Mouse (Mus musculus): ENCODE data around the gene Lpp. TPM values are rescaled to one million over a fixed set of nuclear protein-coding genes. Genes with fewer than 3 reads are reported as not detected.

Lpp gene
- polyA plus RNA-seq, 1 experiment from 2014 or later = 79.2 TPM

GRCm38 (mm10) chr16:24886943-24887342, 493.6 kb downstream of the Lpp start:
- 55% methylated on average over 7 of the region's 7 CpGs for WGBS
- H3K27me3 ChIP-seq (replicated peaks; ENCODE audit: control insufficient read depth, insufficient read depth, low read length) = no peaks in the 10 kb centered on the region
- no peak overlapping the region for H3K27ac ChIP-seq (ENCODE audit: low read depth)
- DNase-seq (ENCODE audit: low spot score) (no peak), ATAC-seq (replicated peaks; ENCODE audit: low FRiP score, low TSS enrichment, low read depth) (no peak)
- H3K4me2 ChIP-seq (ENCODE audit: low read length) = no peak overlapping the region
- no peaks in the 10 kb centered on the region for H3K36me3 ChIP-seq (ENCODE audit: control insufficient read depth, insufficient read depth, low read length)
- peaks cover 6% of the 10 kb centered on the region; the same call in 1 of the 2 replicates for H3K4me1 ChIP-seq (replicated peaks; ENCODE audit: control insufficient read depth, insufficient read depth, low read length)
- no peak overlapping the region for H3K4me3 ChIP-seq (ENCODE audit: low read depth, low read length)
- no peak overlapping the region for H3K9ac ChIP-seq (ENCODE audit: low read length)
- no peaks in the 10 kb centered on the region for H3K9me3 ChIP-seq (ENCODE audit: control insufficient read depth, low read length)

GRCm38 (mm10) chr16:24891453-24891852, 498.1 kb downstream of the Lpp start:
- H3K4me1 ChIP-seq (replicated peaks; ENCODE audit: control insufficient read depth, insufficient read depth, low read length) = peaks cover 6% of the 10 kb centered on the region; the same call in 1 of the 2 replicates
- no peak overlapping the region for H3K27ac ChIP-seq (ENCODE audit: low read depth)
- no peak overlapping the region for H3K4me3 ChIP-seq (ENCODE audit: low read depth, low read length)
- no peak for DNase-seq (ENCODE audit: low spot score)
- H3K4me2 ChIP-seq (ENCODE audit: low read length) = no peak overlapping the region
- no peaks in the 10 kb centered on the region for H3K9me3 ChIP-seq (ENCODE audit: control insufficient read depth, low read length)
- 40% methylated on average over 6 of the region's 6 CpGs for WGBS
- ATAC-seq (replicated peaks; ENCODE audit: low FRiP score, low TSS enrichment, low read depth) = no peak
- H3K9ac ChIP-seq (ENCODE audit: low read length) = no peak overlapping the region
- no peaks in the 10 kb centered on the region for H3K36me3 ChIP-seq (ENCODE audit: control insufficient read depth, insufficient read depth, low read length)
- H3K27me3 ChIP-seq (replicated peaks; ENCODE audit: control insufficient read depth, insufficient read depth, low read length) = no peaks in the 10 kb centered on the region

- Histone ChIP-seq H3K27ac (ENCODE audit: low read depth) (no peak overlapping the region), H3K36me3 (ENCODE audit: control insufficient read depth, insufficient read depth, low read length) (no peaks in the 10 kb centered on the region), H3K4me1 (replicated peaks; ENCODE audit: control insufficient read depth, insufficient read depth, low read length) (peaks cover 6% of the 10 kb centered on the region), H3K4me3 (ENCODE audit: low read depth, low read length) (no peak overlapping the region), H3K27me3 (replicated peaks; ENCODE audit: control insufficient read depth, insufficient read depth, low read length) (no peaks in the 10 kb centered on the region), H3K4me2 (ENCODE audit: low read length) (no peak overlapping the region), H3K9me3 (ENCODE audit: control insufficient read depth, low read length) (no peaks in the 10 kb centered on the region), H3K9ac (ENCODE audit: low read length) (no peak overlapping the region)
- DNase-seq (ENCODE audit: low spot score) (no peak), ATAC-seq (replicated peaks; ENCODE audit: low FRiP score, low TSS enrichment, low read depth) (no peak)
- 79% methylated on average over 5 of the region's 5 CpGs for WGBS
Observed at GRCm38 (mm10) chr16:24895160-24895559, 501.9 kb downstream of the Lpp start.

- 33% methylated on average over 3 of the region's 3 CpGs for WGBS
- Histone ChIP-seq H3K4me1 (replicated peaks; ENCODE audit: control insufficient read depth, insufficient read depth, low read length) (peaks cover 14% of the 10 kb centered on the region), H3K27ac (ENCODE audit: low read depth) (no peak overlapping the region), H3K36me3 (ENCODE audit: control insufficient read depth, insufficient read depth, low read length) (no peaks in the 10 kb centered on the region), H3K4me2 (ENCODE audit: low read length) (no peak overlapping the region), H3K27me3 (replicated peaks; ENCODE audit: control insufficient read depth, insufficient read depth, low read length) (no peaks in the 10 kb centered on the region), H3K9ac (ENCODE audit: low read length) (no peak overlapping the region), H3K4me3 (ENCODE audit: low read depth, low read length) (no peak overlapping the region), H3K9me3 (ENCODE audit: control insufficient read depth, low read length) (no peaks in the 10 kb centered on the region)
- no peak for DNase-seq (ENCODE audit: low spot score)
- ATAC-seq (replicated peaks; ENCODE audit: low FRiP score, low TSS enrichment, low read depth) = no peak
Observed at GRCm38 (mm10) chr16:24897641-24898040, 504.3 kb downstream of the Lpp start.

GRCm38 (mm10) chr16:24900241-24900796, 507.0 kb downstream of the Lpp start:
- Histone ChIP-seq H3K27ac (ENCODE audit: low read depth) (no peak overlapping the region), H3K4me1 (replicated peaks; ENCODE audit: control insufficient read depth, insufficient read depth, low read length) (peaks cover 14% of the 10 kb centered on the region), H3K36me3 (ENCODE audit: control insufficient read depth, insufficient read depth, low read length) (no peaks in the 10 kb centered on the region), H3K9me3 (ENCODE audit: control insufficient read depth, low read length) (no peaks in the 10 kb centered on the region), H3K4me2 (ENCODE audit: low read length) (no peak overlapping the region), H3K4me3 (ENCODE audit: low read depth, low read length) (no peak overlapping the region), H3K27me3 (replicated peaks; ENCODE audit: control insufficient read depth, insufficient read depth, low read length) (no peaks in the 10 kb centered on the region), H3K9ac (ENCODE audit: low read length) (no peak overlapping the region)
- WGBS = 22% methylated on average over 2 of the region's 2 CpGs
- no peak for ATAC-seq (replicated peaks; ENCODE audit: low FRiP score, low TSS enrichment, low read depth)
- DNase-seq (ENCODE audit: low spot score) = no peak

- Histone ChIP-seq H3K9me3 (ENCODE audit: control insufficient read depth, low read length) (no peaks in the 10 kb centered on the region), H3K4me2 (ENCODE audit: low read length) (no peak overlapping the region), H3K4me3 (ENCODE audit: low read depth, low read length) (no peak overlapping the region), H3K36me3 (ENCODE audit: control insufficient read depth, insufficient read depth, low read length) (no peaks in the 10 kb centered on the region), H3K27me3 (replicated peaks; ENCODE audit: control insufficient read depth, insufficient read depth, low read length) (no peaks in the 10 kb centered on the region), H3K27ac (ENCODE audit: low read depth) (no peak overlapping the region), H3K9ac (ENCODE audit: low read length) (no peak overlapping the region), H3K4me1 (replicated peaks; ENCODE audit: control insufficient read depth, insufficient read depth, low read length) (peaks cover 14% of the 10 kb centered on the region)
- DNase-seq (ENCODE audit: low spot score) (no peak), ATAC-seq (replicated peaks; ENCODE audit: low FRiP score, low TSS enrichment, low read depth) (0 out of 2 replicates have a peak, but pooled peaks have one; percentile 23)
- 44% methylated on average over 6 of the region's 6 CpGs for WGBS
Observed at GRCm38 (mm10) chr16:24901139-24901859, 508.0 kb downstream of the Lpp start.

GRCm38 (mm10) chr16:24902111-24902510, 508.8 kb downstream of the Lpp start:
- H3K4me2 ChIP-seq (ENCODE audit: low read length) = no peak overlapping the region
- no peaks in the 10 kb centered on the region for H3K27me3 ChIP-seq (replicated peaks; ENCODE audit: control insufficient read depth, insufficient read depth, low read length)
- 76% methylated on average over 1 of the region's 1 CpGs for WGBS
- H3K4me1 ChIP-seq (replicated peaks; ENCODE audit: control insufficient read depth, insufficient read depth, low read length) = peaks cover 14% of the 10 kb centered on the region
- ATAC-seq (replicated peaks; ENCODE audit: low FRiP score, low TSS enrichment, low read depth) = no peak
- DNase-seq (ENCODE audit: low spot score) = no peak
- H3K36me3 ChIP-seq (ENCODE audit: control insufficient read depth, insufficient read depth, low read length) = no peaks in the 10 kb centered on the region
- H3K4me3 ChIP-seq (ENCODE audit: low read depth, low read length) = no peak overlapping the region
- H3K9me3 ChIP-seq (ENCODE audit: control insufficient read depth, low read length) = no peaks in the 10 kb centered on the region
- no peak overlapping the region for H3K9ac ChIP-seq (ENCODE audit: low read length)
- no peak overlapping the region for H3K27ac ChIP-seq (ENCODE audit: low read depth)

GRCm38 (mm10) chr16:24908926-24909325, 515.6 kb downstream of the Lpp start:
- no peak for DNase-seq (ENCODE audit: low spot score)
- Histone ChIP-seq H3K4me1 (replicated peaks; ENCODE audit: control insufficient read depth, insufficient read depth, low read length) (0 out of 2 replicates have a peak, but pooled peaks cover 4% of the 10 kb centered on the region), H3K9me3 (ENCODE audit: control insufficient read depth, low read length) (no peaks in the 10 kb centered on the region), H3K4me3 (ENCODE audit: low read depth, low read length) (no peak overlapping the region), H3K4me2 (ENCODE audit: low read length) (no peak overlapping the region), H3K36me3 (ENCODE audit: control insufficient read depth, insufficient read depth, low read length) (no peaks in the 10 kb centered on the region), H3K27ac (ENCODE audit: low read depth) (no peak overlapping the region), H3K27me3 (replicated peaks; ENCODE audit: control insufficient read depth, insufficient read depth, low read length) (no peaks in the 10 kb centered on the region), H3K9ac (ENCODE audit: low read length) (no peak overlapping the region)
- WGBS = 87% methylated on average over 1 of the region's 1 CpGs
- ATAC-seq (replicated peaks; ENCODE audit: low FRiP score, low TSS enrichment, low read depth) = no peak

GRCm38 (mm10) chr16:24910321-24910720, 517.0 kb downstream of the Lpp start:
- WGBS = 85% methylated on average over 6 of the region's 6 CpGs

More at GRCm38 (mm10) chr16:24910321-24910720, 517.0 kb downstream of the Lpp start:
- H3K9me3 ChIP-seq (ENCODE audit: control insufficient read depth, low read length) = no peaks in the 10 kb centered on the region
- H3K4me1 ChIP-seq (replicated peaks; ENCODE audit: control insufficient read depth, insufficient read depth, low read length) = 0 out of 2 replicates have a peak, but pooled peaks cover 4% of the 10 kb centered on the region
- H3K36me3 ChIP-seq (ENCODE audit: control insufficient read depth, insufficient read depth, low read length) = no peaks in the 10 kb centered on the region
- H3K4me2 ChIP-seq (ENCODE audit: low read length) = no peak overlapping the region
- ATAC-seq (replicated peaks; ENCODE audit: low FRiP score, low TSS enrichment, low read depth) = no peak
- H3K4me3 ChIP-seq (ENCODE audit: low read depth, low read length) = no peak overlapping the region
- no peak overlapping the region for H3K9ac ChIP-seq (ENCODE audit: low read length)
- DNase-seq (ENCODE audit: low spot score) = no peak
- H3K27me3 ChIP-seq (replicated peaks; ENCODE audit: control insufficient read depth, insufficient read depth, low read length) = no peaks in the 10 kb centered on the region
- H3K27ac ChIP-seq (ENCODE audit: low read depth) = no peak overlapping the region

Data from intestine, embryonic 14.5 days (tissue).